Mouse (Mus musculus): ENCODE measurements around the gene Smyd4. TPM values are rescaled to one million over a fixed set of nuclear protein-coding genes. Genes with fewer than 3 reads are reported as not detected.

Smyd4 gene
- polyA plus RNA-seq, 1 experiment, result not detected

- H3K4me3 ChIP-seq (ENCODE audit: insufficient read depth, low read depth, low read length), result no peak overlapping the region
- 74% methylated on average over 6 of the region's 6 CpGs for WGBS
- TF ChIP-seq CTCF (IDR thresholded peaks at IDR 0.05; ENCODE audit: insufficient read depth, low read depth, low read length) (no peak), POLR2A (IDR thresholded peaks at IDR 0.05; ENCODE audit: insufficient read depth, low read depth, low read length) (no peak)
- no peak overlapping the region for H3K27ac ChIP-seq (ENCODE audit: insufficient read depth, low read depth, low read length)
- 0 out of 2 replicates have a peak, but pooled peaks cover 5% of the 10 kb centered on the region for H3K4me1 ChIP-seq (ENCODE audit: control insufficient read depth, insufficient read depth, low read length)
Observed at GRCm38 (mm10) chr11:75421375-75422012, 73.3 kb downstream of the Smyd4 start.

GRCm38 (mm10) chr11:75422013-75422792 lies 74.0 kb downstream of the Smyd4 start, which contains the start of gene Serpinf1:
TSS of gene Serpinf1 (minus strand) at chr11:75422701.
- 75% methylated on average over 10 of the region's 10 CpGs for WGBS

GRCm38 (mm10) chr11:75423091-75423490 lies 74.9 kb downstream of the Smyd4 start:
- 96% methylated on average over 3 of the region's 3 CpGs for WGBS
- TF ChIP-seq CTCF (IDR thresholded peaks at IDR 0.05; ENCODE audit: insufficient read depth, low read depth, low read length) (no peak), POLR2A (IDR thresholded peaks at IDR 0.05; ENCODE audit: insufficient read depth, low read depth, low read length) (no peak)
- 0 out of 2 replicates have a peak, but pooled peaks cover 5% of the 10 kb centered on the region for H3K4me1 ChIP-seq (ENCODE audit: control insufficient read depth, insufficient read depth, low read length)
- H3K4me3 ChIP-seq (ENCODE audit: insufficient read depth, low read depth, low read length), result no peak overlapping the region
- no peak overlapping the region for H3K27ac ChIP-seq (ENCODE audit: insufficient read depth, low read depth, low read length)

More at GRCm38 (mm10) chr11:75422013-75422792, 74.0 kb downstream of the Smyd4 start, which contains the start of gene Serpinf1:
- TF ChIP-seq POLR2A (IDR thresholded peaks at IDR 0.05; ENCODE audit: insufficient read depth, low read depth, low read length) (no peak), CTCF (IDR thresholded peaks at IDR 0.05; ENCODE audit: insufficient read depth, low read depth, low read length) (no peak)
- no peak within 1 kb of the TSS for H3K4me3 ChIP-seq (ENCODE audit: insufficient read depth, low read depth, low read length)
- 0 out of 2 replicates have a peak, but pooled peaks cover 5% of the 10 kb centered on the region for H3K4me1 ChIP-seq (ENCODE audit: control insufficient read depth, insufficient read depth, low read length)
- H3K27ac ChIP-seq (ENCODE audit: insufficient read depth, low read depth, low read length), result no peak within 1 kb of the TSS

GRCm38 (mm10) chr11:75424033-75424432 lies 75.8 kb downstream of the Smyd4 start:
- Histone ChIP-seq H3K27ac (ENCODE audit: insufficient read depth, low read depth, low read length) (no peak overlapping the region), H3K4me3 (ENCODE audit: insufficient read depth, low read depth, low read length) (no peak overlapping the region), H3K4me1 (ENCODE audit: control insufficient read depth, insufficient read depth, low read length) (0 out of 2 replicates have a peak, but pooled peaks cover 5% of the 10 kb centered on the region)
- no peak for TF ChIP-seq CTCF (IDR thresholded peaks at IDR 0.05; ENCODE audit: insufficient read depth, low read depth, low read length)
- TF ChIP-seq POLR2A (IDR thresholded peaks at IDR 0.05; ENCODE audit: insufficient read depth, low read depth, low read length), result no peak
- 96% methylated on average over 9 of the region's 9 CpGs for WGBS

GRCm38 (mm10) chr11:75424459-75424858 lies 76.2 kb downstream of the Smyd4 start:
- WGBS, result 98% methylated on average over 3 of the region's 3 CpGs
- Histone ChIP-seq H3K27ac (ENCODE audit: insufficient read depth, low read depth, low read length) (no peak overlapping the region), H3K4me1 (ENCODE audit: control insufficient read depth, insufficient read depth, low read length) (0 out of 2 replicates have a peak, but pooled peaks cover 5% of the 10 kb centered on the region), H3K4me3 (ENCODE audit: insufficient read depth, low read depth, low read length) (no peak overlapping the region)
- TF ChIP-seq POLR2A (IDR thresholded peaks at IDR 0.05; ENCODE audit: insufficient read depth, low read depth, low read length), result no peak
- no peak for TF ChIP-seq CTCF (IDR thresholded peaks at IDR 0.05; ENCODE audit: insufficient read depth, low read depth, low read length)

DNA sequence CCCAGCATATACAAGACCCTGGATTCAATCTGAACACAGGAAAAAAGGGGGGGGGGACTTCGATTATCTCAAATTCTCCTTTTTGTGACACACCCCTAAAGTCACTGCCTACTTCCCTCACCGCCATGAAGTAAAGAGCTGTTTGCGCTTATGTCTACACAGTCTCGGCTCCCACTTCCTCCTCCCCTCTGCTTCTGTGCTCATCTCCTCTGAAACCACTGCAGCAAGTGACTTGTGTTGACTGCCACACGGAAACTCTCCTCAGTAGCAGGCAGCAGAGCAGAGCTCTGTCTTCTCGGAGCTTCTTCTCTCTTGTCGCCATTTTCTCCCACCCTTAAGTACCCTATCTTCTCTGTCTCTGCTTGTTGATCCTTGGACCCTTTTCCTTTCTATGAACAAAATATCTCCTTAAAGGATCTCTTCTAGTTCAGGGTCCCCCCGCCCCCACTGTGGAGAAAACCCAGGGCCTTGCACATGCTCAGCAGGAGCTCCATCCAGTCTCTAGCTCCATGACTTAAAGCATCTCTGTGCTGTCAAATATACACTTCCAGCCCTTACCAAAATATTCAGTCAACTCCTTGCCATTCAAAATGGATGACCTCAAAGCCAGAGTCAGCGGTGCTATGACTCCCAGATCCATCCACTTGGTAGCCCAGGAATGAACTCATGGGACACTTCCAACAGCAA lies 80.9 kb downstream of the Smyd4 start:
- 76% methylated on average over 9 of the region's 9 CpGs for WGBS
- Histone ChIP-seq H3K4me1 (ENCODE audit: control insufficient read depth, insufficient read depth, low read length) (peaks cover 20% of the 10 kb centered on the region), H3K27ac (ENCODE audit: insufficient read depth, low read depth, low read length) (no peak overlapping the region), H3K4me3 (ENCODE audit: insufficient read depth, low read depth, low read length) (no peak overlapping the region)
- no peak for TF ChIP-seq POLR2A (IDR thresholded peaks at IDR 0.05; ENCODE audit: insufficient read depth, low read depth, low read length)
- TF ChIP-seq CTCF (IDR thresholded peaks at IDR 0.05; ENCODE audit: insufficient read depth, low read depth, low read length), result no peak

DNA sequence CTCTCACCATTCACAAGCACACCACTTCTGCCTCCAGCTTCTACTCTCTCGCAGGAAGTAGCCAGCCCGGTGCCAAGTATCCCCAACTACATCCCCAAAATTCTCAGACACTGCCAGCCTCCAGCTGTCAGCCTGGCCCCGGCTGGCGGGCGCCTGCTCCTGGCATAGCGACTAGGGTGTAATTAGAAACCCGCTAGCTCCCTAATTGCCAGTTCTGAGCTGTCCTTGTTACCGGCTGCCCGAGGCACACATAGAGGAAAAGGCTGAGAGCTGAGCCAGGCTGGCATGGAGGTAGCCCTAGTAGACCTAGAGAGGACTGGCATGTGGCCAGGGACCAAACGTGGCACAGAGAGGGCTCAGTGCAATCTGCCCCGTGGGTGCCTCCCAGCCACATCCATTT lies 83.1 kb downstream of the Smyd4 start:
- 8% methylated on average over 11 of the region's 11 CpGs for WGBS
- TF ChIP-seq POLR2A (IDR thresholded peaks at IDR 0.05; ENCODE audit: insufficient read depth, low read depth, low read length), result no peak
- no peak for TF ChIP-seq CTCF (IDR thresholded peaks at IDR 0.05; ENCODE audit: insufficient read depth, low read depth, low read length)
- peak overlapping the region; percentile 22; the same call in 1 of the 2 replicates for H3K27ac ChIP-seq (ENCODE audit: insufficient read depth, low read depth, low read length)
- peaks cover 20% of the 10 kb centered on the region for H3K4me1 ChIP-seq (ENCODE audit: control insufficient read depth, insufficient read depth, low read length)
- H3K4me3 ChIP-seq (ENCODE audit: insufficient read depth, low read depth, low read length), result no peak overlapping the region

- no peak for TF ChIP-seq CTCF (IDR thresholded peaks at IDR 0.05; ENCODE audit: insufficient read depth, low read depth, low read length)
- TF ChIP-seq POLR2A (IDR thresholded peaks at IDR 0.05; ENCODE audit: insufficient read depth, low read depth, low read length), result no peak
- Histone ChIP-seq H3K4me1 (ENCODE audit: control insufficient read depth, insufficient read depth, low read length) (peaks cover 20% of the 10 kb centered on the region), H3K4me3 (ENCODE audit: insufficient read depth, low read depth, low read length) (no peak overlapping the region), H3K27ac (ENCODE audit: insufficient read depth, low read depth, low read length) (no peak overlapping the region)
- WGBS, result 91% methylated on average over 5 of the region's 5 CpGs
Observed at GRCm38 (mm10) chr11:75434138-75434537, 85.9 kb downstream of the Smyd4 start.
